Mouse (Mus musculus) bone marrow macrophage, adult 2 months (primary cell): Measurements from ENCODE around the gene Ttyh3.

ENCODE experiments used
- CTCF ChIP-seq: IDR thresholded peaks from 2 replicates; pipeline ENCODE4 v1.5.1; 2012; ENCODE audit warnings: low read depth, mild to moderate bottlenecking, low read length, moderate library complexity
- POLR2A ChIP-seq: IDR thresholded peaks from 2 replicates; pipeline ENCODE4 v1.6.1; 2012; ENCODE audit warnings: mild to moderate bottlenecking, low read depth, low read length, borderline replicate concordance

DNA sequence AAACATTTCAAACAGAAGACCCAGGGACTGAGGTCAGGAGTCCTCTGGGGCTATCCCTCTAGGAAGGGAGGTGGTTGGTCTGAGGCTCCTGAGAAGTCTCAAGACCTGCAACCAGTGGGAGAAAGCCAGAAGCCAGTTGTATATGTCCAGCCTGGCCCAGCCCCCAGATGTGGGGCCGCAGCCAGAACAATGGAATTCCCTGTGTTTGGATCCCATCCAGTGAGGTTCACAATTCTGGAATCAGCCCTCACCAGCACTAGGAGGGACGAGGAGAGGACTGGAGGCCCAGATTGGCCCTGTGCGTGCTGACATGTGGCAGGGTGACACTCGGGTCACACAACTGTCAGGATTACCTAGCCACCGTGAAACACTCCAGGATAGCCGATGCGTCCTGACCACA is 3.8 kb upstream of the Ttyh3 start:
- no peak for TF ChIP-seq CTCF
- TF ChIP-seq POLR2A: no peak
